Mouse (Mus musculus): ENCODE results near the gene Srrm3.

Gene Srrm3

GRCm38 (mm10) chr5:135903551-135904151 lies 97.0 kb downstream of the Srrm3 start:
- DNase-seq (ENCODE audit: low read depth, low spot score) = peak; percentile 44

DNA sequence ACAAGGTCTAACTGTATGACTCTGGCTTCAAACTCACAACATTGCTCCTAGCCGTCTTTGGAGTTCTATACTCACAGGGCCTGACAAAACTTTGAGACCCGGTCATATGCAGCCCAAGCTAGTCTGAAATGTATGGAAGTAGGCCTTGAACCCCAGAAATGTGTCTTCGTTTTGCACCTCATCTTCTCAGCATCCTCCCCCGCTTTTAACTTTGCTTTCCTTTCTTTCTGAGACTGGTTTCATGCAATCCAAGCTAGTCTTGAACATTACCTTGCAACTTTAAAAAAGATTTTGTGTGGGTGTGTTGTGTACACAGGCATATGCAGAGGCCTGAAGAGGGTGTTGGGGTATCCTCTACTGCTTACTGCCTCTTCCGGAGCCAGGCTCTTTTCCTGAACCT lies 97.6 kb downstream of the Srrm3 start:
- DNase-seq (ENCODE audit: low read depth, low spot score) = peak; percentile 41

DNA sequence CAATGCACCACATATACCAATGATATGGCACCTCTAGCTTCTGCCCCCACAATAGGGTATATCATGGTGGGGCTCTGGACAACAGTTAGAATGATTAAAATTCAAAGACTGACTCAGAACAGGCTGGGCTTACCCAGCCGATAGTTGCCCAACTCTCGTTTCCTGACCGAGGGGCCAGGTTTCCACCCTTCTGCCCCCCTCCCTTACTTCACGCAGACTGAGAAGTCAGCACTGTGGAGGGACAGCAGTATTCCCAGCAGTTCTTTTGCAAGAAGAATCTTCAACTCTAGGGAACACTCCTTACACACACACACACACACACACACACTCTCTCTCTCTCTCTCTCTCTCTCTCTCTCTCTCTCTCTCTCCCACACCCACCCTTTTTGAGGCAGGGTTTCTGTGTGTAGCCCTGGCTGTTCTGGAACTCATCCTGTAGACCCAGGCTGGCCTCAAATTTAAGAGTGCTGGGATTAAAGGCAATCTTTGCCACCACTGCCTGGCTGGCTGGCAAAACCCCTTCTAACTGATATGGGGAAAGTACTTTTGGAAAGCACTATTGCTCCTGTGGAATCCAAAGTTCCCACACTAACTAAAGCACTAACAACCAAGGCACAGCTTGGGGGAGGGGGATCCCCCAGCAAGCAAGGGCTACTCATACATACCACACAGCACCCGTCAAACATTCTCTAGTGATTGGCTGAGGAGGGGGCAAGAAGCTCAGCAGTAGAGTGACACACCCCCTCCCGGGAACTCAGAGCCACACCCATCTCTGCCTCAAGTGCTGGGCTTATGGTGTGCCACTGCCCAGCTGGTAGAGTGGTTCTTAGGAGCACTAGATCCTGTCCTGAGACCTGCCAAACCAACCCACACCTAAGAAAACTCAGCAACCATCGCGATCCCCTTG lies 98.9 kb downstream of the Srrm3 start:
- DNase-seq (ENCODE audit: low read depth, low spot score) = no peak

GRCm38 (mm10) chr5:135906846-135907245 lies 100.2 kb downstream of the Srrm3 start:
- DNase-seq (ENCODE audit: low read depth, low spot score) = no peak

DNA sequence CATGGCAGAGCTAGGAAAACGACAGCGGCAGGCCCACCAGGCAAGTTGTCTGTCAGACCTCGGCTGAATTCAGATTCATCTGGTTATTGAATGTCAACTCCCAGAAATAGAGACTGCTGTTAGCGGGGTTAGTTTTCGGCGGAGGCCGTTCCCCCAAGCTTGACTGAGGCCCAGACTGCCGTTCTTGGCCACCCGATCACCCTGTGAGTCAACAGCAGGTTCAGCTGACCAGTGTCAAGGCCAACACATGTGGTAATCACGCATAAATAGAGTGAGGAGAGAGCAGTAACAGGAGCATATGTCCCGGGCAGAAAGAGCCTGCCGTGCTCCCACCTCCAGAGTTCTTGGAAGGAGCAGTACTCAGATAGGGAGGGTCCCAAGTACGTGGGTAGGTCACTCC lies 100.6 kb downstream of the Srrm3 start:
- DNase-seq (ENCODE audit: low read depth, low spot score) = no peak

GRCm38 (mm10) chr5:135908185-135908584 lies 101.5 kb downstream of the Srrm3 start:
- no peak for DNase-seq (ENCODE audit: low read depth, low spot score)

GRCm38 (mm10) chr5:135908989-135909388 lies 102.3 kb downstream of the Srrm3 start:
- no peak for DNase-seq (ENCODE audit: low read depth, low spot score)

DNA sequence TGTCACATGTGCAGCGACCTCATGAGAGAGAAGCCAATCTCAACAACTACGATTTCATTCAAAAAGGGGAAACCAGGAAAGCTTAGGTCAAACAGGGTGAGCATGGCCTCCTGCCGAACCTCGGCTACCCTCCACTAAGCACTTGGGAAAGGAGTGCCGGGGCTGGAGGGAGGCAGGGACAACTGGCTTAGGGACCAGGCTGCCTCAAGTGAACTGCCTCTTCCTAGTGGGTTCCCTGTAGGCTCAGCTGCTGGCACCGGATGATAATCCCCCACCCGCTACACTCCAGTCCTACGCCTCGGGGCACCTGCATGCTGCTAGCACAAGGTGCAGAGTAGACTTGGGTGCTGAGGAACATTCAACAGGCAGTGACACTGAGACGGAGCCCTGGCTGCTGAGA lies 103.0 kb downstream of the Srrm3 start:
- DNase-seq (ENCODE audit: low read depth, low spot score) = no peak

DNA sequence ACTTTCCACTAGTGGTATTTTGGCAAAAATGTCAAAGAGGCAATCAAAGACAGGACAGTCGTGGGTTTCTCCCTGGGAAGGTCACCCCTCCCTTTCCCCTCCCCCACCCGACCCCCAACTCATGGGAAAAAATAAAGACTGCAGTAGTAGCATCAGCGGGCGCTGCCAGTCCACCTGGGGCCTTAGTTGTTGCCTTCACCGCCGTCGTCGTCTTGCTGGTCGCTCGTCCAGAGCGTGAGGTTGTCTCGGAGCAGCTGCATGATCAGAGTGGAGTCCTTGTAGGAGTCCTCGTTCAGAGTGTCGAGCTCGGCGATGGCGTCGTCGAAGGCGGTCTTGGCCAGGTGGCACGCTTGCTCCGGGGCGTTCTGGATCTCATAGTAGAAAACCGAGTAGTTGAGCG lies 104.1 kb downstream of the Srrm3 start:
- DNase-seq (ENCODE audit: low read depth, low spot score) = no peak

DNA sequence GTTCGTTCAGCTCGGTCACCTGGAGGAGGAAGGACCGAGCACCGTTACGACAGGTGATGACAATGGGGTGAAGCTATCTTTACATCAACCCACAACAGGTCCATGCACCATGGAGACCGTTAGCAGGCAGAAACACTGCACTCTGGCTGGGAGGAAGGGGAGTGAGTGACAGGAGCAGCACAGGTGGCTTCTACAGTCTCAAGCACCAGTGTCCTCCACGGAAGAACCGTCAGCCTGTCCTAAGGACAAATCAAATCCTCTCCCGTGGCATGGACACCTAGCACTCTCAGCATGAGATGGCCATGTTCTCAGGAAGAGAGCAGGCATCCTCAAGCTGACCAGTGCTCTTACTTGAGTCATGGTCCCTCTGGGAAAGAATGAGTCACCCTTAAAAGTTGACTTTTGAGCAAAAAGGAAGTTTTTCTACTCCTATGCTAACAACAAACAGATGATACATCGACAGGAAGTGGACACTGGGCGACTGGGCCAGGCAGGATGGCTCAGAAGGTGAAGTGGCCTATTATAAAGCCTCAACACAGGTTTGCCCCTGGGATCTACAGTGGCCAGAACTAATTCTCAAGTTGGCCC lies 105.0 kb downstream of the Srrm3 start:
- no peak for DNase-seq (ENCODE audit: low read depth, low spot score)

DNA sequence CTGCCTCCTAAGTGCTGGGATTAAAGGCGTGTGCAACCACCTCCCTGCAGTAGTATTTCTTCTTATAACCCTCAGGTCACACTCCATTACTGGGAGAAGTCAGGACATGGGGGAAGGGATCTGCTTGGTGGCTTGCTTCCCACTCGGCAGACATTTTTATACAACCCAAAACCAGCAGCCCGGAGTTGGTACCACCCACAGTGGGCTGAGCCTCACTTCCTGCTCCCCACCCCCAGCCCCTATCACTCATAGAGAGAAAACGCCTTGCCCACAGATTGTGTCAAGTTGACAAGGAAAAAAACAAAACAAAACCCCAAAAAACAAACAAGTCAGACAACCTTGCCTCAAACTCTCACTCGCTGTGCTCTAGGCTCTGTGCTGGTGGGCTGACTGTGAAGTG lies 106.5 kb downstream of the Srrm3 start:
- DNase-seq (ENCODE audit: low read depth, low spot score) = no peak

DNA sequence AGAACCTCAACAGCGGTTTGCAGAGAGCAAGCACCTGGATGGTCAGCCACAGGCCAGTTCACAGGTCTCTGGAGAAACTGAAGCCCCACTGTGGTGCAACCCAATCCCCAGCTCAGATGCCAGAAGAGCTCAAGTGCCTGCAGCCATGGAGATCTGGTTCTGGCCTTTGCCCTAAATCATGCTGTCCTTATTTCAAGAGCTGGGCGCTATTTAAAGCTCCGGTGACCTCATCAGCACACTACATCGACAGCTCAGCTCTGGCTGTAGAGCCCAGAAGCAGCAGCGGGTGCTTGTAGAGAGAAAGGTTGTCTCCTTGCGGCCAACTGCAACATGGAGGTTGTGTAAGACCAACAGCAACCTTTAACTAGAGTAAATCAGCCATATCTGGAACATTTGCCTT lies 107.5 kb downstream of the Srrm3 start:
- DNase-seq (ENCODE audit: low read depth, low spot score) = no peak

DNA sequence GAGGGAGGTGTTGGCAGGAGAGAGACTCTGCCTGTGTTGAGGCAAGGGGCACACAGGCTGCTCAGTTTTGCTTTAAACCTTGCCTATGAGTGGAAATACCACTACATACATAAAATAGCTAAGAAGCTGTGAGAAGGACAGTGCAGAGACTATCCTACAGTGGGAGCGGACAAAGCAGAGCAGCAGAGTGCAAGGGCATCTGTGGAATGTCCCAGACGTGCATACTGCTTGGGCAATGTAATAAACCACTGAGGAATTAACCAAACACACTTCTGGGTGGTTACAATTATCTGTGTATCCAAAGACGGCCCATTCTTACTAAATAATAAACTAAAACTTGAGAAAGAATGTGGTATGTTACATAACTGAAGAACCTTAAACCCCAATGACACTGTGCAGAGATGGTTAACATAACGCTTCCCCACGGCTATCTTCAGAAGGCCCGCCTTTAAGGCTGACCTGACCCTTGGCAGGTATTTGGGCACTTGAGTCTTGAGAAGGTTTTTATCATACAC lies 109.4 kb downstream of the Srrm3 start:
- no peak for DNase-seq (ENCODE audit: low read depth, low spot score)

- no peak for DNase-seq (ENCODE audit: low read depth, low spot score)
Measured at GRCm38 (mm10) chr5:135916601-135917000, 109.9 kb downstream of the Srrm3 start.

DNA sequence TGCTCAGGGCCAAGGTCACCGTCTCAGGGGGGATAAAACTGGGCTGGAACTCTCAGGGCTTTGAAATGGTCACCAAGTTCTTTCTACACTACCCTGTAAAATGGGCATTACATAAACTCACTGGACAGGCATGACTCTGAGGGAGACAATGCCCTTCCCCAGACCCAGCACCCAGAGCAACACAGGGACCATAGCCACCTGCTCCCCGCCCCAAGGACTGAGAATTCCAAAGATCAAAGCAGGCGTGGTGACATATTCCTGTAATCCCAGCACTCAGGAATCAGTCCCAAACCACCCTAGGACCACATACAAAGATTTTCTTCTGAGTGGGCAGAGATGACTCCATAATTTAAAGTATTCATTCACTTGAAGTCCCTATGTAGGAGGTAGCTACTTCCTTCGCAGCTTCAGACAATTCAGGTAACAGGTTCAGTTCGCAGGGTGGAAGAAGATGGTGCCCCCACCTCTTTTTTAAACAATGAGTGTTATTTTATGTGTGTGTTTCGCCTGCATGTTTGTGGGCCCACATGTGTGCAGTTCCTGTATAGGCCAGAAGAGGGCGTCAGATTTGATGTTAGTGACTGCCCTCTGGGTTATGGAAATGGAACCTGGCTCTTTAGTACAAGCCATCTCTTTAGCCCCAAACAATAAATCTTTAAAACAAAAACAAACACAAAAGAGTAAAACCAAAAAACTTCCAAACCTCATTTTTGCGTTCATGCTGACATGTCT lies 110.8 kb downstream of the Srrm3 start:
- no peak for DNase-seq (ENCODE audit: low read depth, low spot score)

- DNase-seq (ENCODE audit: low read depth, low spot score) = no peak
Measured at GRCm38 (mm10) chr5:135918059-135918437, 111.4 kb downstream of the Srrm3 start.

GRCm38 (mm10) chr5:135918593-135918992 lies 111.9 kb downstream of the Srrm3 start:
- no peak for DNase-seq (ENCODE audit: low read depth, low spot score)

- DNase-seq (ENCODE audit: low read depth, low spot score) = no peak
Measured at GRCm38 (mm10) chr5:135919902-135920301, 113.2 kb downstream of the Srrm3 start.

- no peak for DNase-seq (ENCODE audit: low read depth, low spot score)
Measured at GRCm38 (mm10) chr5:135923901-135924300, 117.2 kb downstream of the Srrm3 start.
